Mouse (Mus musculus): ENCODE data around the gene Tmed3.

The Tmed3 gene

GRCm38 (mm10) chr9:89704265-89705196 is at the start of gene Tmed3:
TSS of gene Tmed3 (minus strand) at chr9:89705068.
- DNase-seq (ENCODE audit: inconsistent ontology term), result peak; percentile 95

DNA sequence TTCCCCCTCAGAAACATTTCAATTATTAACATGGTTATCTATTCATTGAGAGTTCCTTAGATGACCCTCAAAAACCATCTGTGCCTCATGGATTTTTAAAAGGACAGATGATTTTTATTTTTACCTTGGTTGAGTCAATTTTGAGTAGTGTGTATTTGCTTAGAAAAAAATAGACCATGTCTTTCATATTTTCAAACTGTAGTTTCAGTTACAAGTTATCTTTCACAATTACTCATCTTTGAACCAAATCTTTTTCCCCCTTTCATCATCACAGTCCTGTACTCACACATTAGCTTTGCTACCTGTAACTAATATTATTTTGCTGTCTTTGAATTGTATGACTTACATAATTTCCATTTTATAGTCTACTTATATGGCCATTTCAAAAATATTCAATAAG is 35.2 kb upstream of the Tmed3 start:
- no peak for DNase-seq (ENCODE audit: inconsistent ontology term)

DNA sequence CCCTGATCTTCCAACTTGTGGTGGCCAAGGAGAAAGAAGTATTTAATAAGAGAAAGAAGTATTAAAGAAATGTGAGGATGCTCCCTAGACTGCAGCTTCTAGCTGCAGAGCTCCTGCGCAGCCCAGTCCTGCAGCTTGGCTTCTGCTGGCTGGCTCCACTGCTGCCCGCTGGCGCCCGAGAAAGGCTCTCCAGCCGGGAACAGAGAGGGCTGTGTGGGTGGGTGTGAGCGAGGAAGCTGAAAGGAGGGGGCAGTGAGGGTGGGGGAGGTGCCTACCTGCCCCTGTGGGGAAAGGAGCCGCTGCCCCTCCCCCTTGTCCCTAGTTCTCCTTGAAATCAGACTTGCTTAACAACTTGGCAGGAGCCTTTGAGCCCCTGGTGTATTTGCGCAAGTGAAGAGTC is 33.4 kb upstream of the Tmed3 start, which contains the start of gene Ankrd34c:
Gene Ankrd34c (minus strand): TSS at position 181 of the 400 bp plus-strand sequence.
- no peak for DNase-seq (ENCODE audit: inconsistent ontology term)

DNA sequence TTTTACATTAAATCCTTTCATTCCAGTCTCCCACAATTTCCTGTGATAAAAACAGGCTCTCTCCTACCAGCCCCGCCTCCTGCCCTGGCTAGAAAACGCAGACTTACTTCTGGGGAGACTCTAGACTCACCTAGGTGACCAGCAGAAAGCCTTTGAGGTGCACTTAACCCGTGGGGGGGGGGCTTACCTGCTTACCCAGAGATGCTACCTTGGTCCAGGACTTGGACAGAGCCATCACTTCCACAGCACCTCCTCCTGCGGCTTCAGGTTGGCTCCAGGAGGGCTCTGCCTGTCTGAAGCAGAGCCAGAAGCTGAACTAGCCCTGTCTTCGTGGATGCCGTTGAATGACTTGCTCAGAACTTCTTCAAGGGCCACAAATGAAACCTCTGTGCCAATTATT is 33.0 kb upstream of the Tmed3 start:
- DNase-seq (ENCODE audit: inconsistent ontology term), result no peak

- peak; percentile 53 for DNase-seq (ENCODE audit: inconsistent ontology term)
These were observed 32.3 kb upstream of the Tmed3 start for GRCm38 (mm10) chr9:89736932-89737705.

- no peak for DNase-seq (ENCODE audit: inconsistent ontology term)
These were observed 2.0 kb upstream of the Tmed3 start for GRCm38 (mm10) chr9:89706906-89707305.

DNA sequence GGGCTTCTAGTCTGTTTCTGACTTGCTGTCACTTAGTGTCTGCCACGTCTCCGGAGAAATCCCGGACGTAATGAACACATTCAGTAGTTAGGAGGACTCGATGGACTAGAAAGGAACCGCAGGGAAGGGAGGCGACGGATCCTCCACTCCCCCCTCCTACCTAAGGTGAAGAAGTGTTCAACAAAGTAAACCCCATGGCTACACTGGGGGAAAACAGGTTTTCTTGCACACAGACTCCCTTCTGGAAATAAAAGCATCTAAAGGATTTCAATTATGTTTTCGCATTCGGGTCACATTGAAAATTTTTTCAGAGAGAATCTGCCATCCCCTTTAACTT is 297 bp upstream of the Tmed3 start:
- DNase-seq (ENCODE audit: inconsistent ontology term), result no peak

- no peak for DNase-seq (ENCODE audit: inconsistent ontology term)
These were observed 3.9 kb downstream of the Tmed3 start for GRCm38 (mm10) chr9:89700910-89701457.

- no peak for DNase-seq (ENCODE audit: inconsistent ontology term)
These were observed 9.7 kb downstream of the Tmed3 start for GRCm38 (mm10) chr9:89695143-89695542.

DNA sequence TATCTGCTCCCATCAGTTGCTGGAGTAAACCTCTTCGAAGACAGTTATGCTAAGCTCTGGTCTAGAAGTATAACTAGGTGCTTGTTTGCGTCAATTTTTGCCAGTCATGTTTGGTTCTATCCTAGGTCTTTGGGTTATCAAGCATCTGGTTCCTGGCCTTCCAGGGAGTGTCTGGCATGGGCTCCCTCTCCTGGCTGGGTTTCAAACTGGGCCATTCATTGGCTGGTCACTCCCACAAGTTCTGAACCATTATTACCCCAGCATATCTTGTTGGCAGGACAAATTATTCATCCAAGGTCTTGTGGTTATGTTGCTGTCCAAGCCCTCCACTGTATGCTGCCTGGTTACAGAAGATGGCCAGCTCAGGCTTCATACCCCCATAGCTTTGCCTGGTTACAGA is 11.2 kb downstream of the Tmed3 start:
- DNase-seq (ENCODE audit: inconsistent ontology term), result no peak

DNA sequence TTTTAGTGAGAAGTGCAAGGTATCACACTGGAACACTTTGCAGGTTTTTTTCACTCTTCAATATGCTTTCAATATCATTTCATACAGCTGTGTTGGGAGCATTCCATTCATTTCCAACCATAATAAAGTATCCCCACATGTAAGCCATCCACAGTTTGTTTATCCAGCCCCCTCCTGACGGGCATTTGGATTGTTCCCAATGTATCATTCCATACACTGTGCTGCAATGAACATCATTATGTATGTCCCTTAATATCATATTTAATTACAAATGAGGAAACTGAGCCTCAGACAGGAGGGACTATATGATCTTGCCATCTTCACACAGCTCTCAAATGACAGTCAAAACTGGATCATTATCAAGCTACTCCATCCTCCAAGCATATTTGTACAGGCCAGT is 15.7 kb downstream of the Tmed3 start:
- DNase-seq (ENCODE audit: inconsistent ontology term), result no peak

- no peak for DNase-seq (ENCODE audit: inconsistent ontology term)
These were observed 17.2 kb downstream of the Tmed3 start for GRCm38 (mm10) chr9:89687503-89688226.

GRCm38 (mm10) chr9:89686262-89686661 is 18.6 kb downstream of the Tmed3 start:
- DNase-seq (ENCODE audit: inconsistent ontology term), result no peak

DNA sequence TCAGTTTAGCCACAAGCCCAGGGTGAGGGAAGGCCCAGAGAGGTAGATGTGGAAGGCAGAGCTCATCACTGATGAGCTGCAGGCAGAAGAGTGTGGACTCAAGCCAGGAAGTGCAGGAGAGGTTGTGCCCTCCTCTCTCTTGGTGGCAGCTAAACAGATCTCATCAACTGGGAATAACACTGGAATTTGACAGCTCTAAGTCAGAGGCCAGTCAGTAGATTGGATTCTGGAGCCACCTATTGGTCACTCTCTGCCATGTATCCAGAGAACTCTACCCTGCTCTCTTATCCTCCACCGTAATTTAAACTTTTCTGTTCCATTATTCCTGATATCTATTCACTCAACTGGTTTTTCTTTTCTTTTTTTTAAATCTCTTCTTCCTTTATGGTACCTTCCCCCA is 25.9 kb downstream of the Tmed3 start:
- DNase-seq (ENCODE audit: inconsistent ontology term), result peak; percentile 51

- DNase-seq (ENCODE audit: inconsistent ontology term), result peak; percentile 36
These were observed 30.8 kb downstream of the Tmed3 start for GRCm38 (mm10) chr9:89674014-89674618.

DNA sequence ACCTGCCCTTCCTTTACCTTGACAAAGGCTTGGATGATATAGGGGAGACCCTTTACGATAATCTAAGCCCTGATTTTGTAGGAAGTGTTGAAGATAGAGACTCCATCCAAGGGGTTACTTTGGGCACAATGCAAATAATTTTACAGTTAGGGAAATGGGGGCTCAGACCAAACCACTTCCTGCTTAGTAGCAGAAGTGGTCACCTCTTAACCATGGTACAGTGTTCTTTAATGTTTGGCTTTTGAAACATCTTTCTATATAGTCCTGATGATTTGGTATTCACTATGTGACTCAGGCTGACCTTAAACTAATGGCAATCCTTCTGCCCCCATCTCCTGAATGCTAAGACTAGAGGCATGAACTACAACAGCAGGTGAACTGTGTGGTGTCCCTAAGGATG is 31.5 kb downstream of the Tmed3 start:
- no peak for DNase-seq (ENCODE audit: inconsistent ontology term)

DNA sequence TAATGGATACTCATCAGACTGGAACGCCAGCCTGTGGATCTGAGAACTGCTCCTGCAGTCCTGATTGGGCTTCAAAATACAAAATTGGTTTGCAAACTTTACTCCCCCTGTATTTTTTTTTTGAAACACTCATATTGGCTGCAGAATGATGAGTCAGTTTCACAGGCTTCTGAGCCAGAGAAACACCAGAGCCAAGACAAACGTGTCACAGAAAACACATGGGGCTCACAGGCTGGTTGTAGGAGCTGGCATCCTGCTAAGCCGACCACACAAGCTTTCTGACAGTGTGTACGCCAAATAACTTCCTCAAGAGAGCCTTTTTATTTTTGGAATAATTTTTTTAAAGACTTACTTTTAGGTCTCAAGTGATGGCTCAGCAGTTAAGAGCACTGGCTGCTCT is 35.0 kb downstream of the Tmed3 start:
- peak; percentile 65 for DNase-seq (ENCODE audit: inconsistent ontology term)

- no peak for DNase-seq (ENCODE audit: inconsistent ontology term)
These were observed 37.4 kb downstream of the Tmed3 start for GRCm38 (mm10) chr9:89667306-89667942.

- DNase-seq (ENCODE audit: inconsistent ontology term), result no peak
These were observed 54.0 kb downstream of the Tmed3 start for GRCm38 (mm10) chr9:89650913-89651312.

Data from Muller cell, postnatal 12 days (primary cell).